Mouse (Mus musculus) hindbrain, embryonic 11.5 days (tissue): ENCODE results near the gene 1700047I17Rik2. TPM values are rescaled to one million over a fixed set of nuclear protein-coding genes. Genes with fewer than 3 reads are reported as not detected.
"Not testable (repeated sequence)": the region's sequence is repeated elsewhere in the genome, so short reads cannot be mapped to it uniquely, and the experiment has no call there.

Experiments
- ATAC-seq: fragments of 200-750 bp; cut with Nextera tagmentation; 2 replicates; pipeline ENCODE4 v1.8.0; 2017; ENCODE audit warnings: mild to moderate bottlenecking, moderate TSS enrichment, moderate library complexity; ENCODE audit not compliant: low FRiP score
- DNase-seq: peaks from one replicate; pipeline ENCODE4 v3.0.0-alpha.2; 2015; ENCODE audit warnings: low spot score
- H3K27ac ChIP-seq: fragments of 300-500 bp; sonication (generic); 2 replicates; pipeline ENCODE4 v1.5.1; 2014; ENCODE audit warnings: mild to moderate bottlenecking, low read depth, low read length
- H3K27me3 ChIP-seq: fragments of 300-500 bp; sonication (generic); 2 replicates; pipeline ENCODE4 v1.6.1; 2014; ENCODE audit warnings: mild to moderate bottlenecking, low read length, moderate library complexity, mixed read lengths; ENCODE audit not compliant: control insufficient read depth, insufficient read depth
- H3K36me3 ChIP-seq: fragments of 300-500 bp; sonication (generic); 2 replicates; pipeline ENCODE4 v1.6.1; 2014; ENCODE audit warnings: mild to moderate bottlenecking, low read length, moderate library complexity, mixed read lengths; ENCODE audit not compliant: control insufficient read depth, insufficient read depth
- H3K4me1 ChIP-seq: fragments of 300-500 bp; sonication (generic); replicated peaks from 2 replicates; pipeline ENCODE4 v1.6.1; 2014; ENCODE audit warnings: low read length, mixed read lengths; ENCODE audit not compliant: control insufficient read depth, insufficient read depth
- H3K4me2 ChIP-seq: fragments of 300-500 bp; sonication (generic); replicated peaks from 2 replicates; pipeline ENCODE4 v1.6.1; 2014; ENCODE audit warnings: mild to moderate bottlenecking, low read depth, low read length
- H3K4me3 ChIP-seq: fragments of 300-500 bp; sonication (generic); 2 replicates; pipeline ENCODE4 v1.5.1; 2014; ENCODE audit warnings: low read depth, low read length
- H3K9ac ChIP-seq: fragments of 300-500 bp; sonication (generic); 2 replicates; pipeline ENCODE4 v1.6.1; 2014; ENCODE audit warnings: low read depth, low read length
- H3K9me3 ChIP-seq: fragments of 300-500 bp; sonication (generic); 2 replicates; pipeline ENCODE4 v1.6.1; 2016; ENCODE audit warnings: low read length; ENCODE audit not compliant: control insufficient read depth
- WGBS: fragments of 180-500 bp; shearing (Covaris S2); extraction: QIAGEN DNeasy Blood & Tissue Kit; methylation state at CpG from one replicate; pipeline ENCODE4 v1.1.7; 2014; 5-methylcytosine and 5-hydroxymethylcytosine counted together
- polyA plus RNA-seq: library from polyadenylated mRNA; unstranded; fragments of >200 nt; fragmentation: Nextera tagmentation; extraction: Ambion mirVana; gene quantifications from 2 replicates; pipeline ENCODE4 v1.2.1, GENCODE M21; 2014

1700047I17Rik2 gene
- polyA plus RNA-seq, 1 experiment from 2014 or later, result 10.9 TPM

DNA sequence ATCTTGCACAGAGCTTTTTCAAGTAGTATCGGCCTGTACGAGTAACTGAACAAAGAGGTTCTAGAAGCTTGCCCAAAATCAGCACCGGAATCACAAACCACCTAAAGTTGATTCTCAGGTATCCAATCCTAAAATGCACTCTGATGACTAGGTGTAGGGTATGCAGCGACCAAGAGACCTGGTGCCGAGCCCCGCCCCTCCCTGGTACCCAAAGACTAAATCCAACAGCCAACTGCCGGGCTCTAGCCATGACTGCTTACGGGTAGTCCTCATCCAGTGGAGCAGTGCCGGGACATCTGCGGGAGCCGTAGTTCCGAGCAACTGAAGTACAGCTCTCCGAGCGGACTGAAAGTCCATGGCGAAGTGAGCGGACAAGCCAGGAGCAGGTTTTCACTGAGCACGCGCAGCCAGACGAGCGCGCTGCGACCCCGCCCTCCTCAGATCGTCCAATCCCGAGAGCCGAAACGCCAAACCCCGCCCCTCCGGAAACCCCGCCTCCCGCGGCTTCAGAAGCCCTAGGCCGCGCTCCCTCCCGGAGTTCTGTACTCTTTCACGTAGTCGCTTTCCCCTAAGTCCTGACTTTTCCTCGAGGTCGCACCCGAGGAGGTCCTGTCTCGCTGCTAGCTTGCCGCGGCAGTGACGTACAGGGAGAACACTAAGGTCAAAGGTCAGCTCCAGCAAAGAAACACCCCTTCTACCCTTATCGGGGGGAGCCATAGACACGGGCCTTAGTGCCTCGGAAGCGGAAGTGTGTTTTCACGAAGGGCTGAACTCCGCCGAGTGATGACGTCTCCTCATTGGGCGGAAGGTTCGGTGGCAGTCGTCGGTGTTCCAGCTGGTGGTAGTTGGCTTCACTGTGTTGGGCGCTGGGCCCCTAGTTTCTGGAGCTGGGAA is 30.5 kb downstream of the 1700047I17Rik2 start, which contains the start of gene Srp54c:
Srp54c (plus strand) TSS at position 543 of the 894 bp plus-strand sequence.
- not testable (repeated sequence) for H3K9ac ChIP-seq, H3K27ac ChIP-seq, H3K4me1 ChIP-seq, H3K9me3 ChIP-seq, H3K4me2 ChIP-seq, H3K36me3 ChIP-seq, DNase-seq, H3K27me3 ChIP-seq
- WGBS, result no CpG with 5 or more reads among the region's 57 CpGs
- ATAC-seq, result peak; percentile 99
- peak within 1 kb of the TSS; percentile 30 for H3K4me3 ChIP-seq

DNA sequence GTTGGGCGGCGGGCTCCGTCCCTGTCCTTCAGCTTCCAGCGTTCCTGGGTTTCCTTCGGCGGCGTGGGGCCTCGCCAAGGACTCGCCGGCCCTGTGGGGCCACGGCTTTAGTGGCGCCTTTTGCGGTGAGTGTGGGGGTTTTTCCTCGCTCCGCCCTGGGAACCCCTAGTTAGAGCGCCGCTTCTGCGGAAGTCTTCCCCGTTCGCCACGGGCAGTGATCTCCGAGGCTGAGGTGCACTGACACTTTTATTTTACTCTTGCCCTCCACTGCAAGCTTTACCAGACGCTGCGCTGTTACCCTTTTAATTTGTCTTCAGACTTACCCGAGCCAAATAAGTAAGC is 31.1 kb downstream of the 1700047I17Rik2 start:
- not testable (repeated sequence) for H3K27ac ChIP-seq, ATAC-seq, H3K4me1 ChIP-seq, H3K9ac ChIP-seq, DNase-seq, H3K4me2 ChIP-seq, H3K36me3 ChIP-seq, H3K9me3 ChIP-seq, H3K27me3 ChIP-seq
- WGBS, result under 1% methylated on average over 7 of the region's 25 CpGs
- H3K4me3 ChIP-seq, result peak overlapping the region; percentile 30

DNA sequence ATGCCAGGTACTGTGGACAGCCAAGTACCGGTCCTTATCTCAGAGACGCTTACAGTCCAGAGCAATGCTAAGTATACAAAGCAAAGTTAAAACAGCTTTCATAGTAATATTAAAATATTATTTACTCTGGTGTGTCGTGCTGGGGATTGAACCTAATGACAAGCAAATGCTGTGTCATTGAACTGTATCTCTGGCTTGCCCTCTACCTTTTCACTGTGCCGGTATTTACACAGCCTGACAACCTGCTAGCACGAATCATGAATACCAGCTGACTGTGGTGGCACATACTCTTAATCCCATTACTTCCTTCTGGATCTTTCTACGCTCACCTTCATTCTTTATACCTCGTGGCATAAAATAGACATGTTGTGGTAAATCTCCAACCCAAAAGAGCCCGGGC is 42.9 kb downstream of the 1700047I17Rik2 start:
- not testable (repeated sequence) for H3K4me1 ChIP-seq, H3K36me3 ChIP-seq, H3K9ac ChIP-seq, H3K4me3 ChIP-seq, H3K4me2 ChIP-seq, H3K27me3 ChIP-seq, H3K9me3 ChIP-seq, DNase-seq, H3K27ac ChIP-seq, ATAC-seq
- WGBS, result no CpG with 5 or more reads among the region's 8 CpGs

DNA sequence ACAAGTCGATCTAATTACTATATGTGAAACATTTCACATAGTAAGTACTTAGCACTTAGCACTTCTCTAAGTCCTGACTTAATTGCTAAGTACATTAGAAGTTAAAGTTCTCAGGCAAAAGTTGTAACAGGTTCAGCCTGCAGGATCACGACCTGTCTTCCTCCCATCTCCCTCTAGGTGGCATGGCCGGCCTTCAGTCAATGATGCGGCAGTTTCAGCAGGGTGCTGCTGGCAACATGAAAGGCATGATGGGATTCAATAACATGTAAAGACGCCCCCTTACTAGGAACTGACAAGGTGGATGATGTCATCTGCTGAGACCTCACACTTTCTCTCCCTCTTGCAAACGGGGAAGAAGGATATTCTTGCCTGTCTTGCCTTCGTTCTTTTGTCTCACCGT is 62.6 kb downstream of the 1700047I17Rik2 start:
- not testable (repeated sequence) for ATAC-seq, H3K4me3 ChIP-seq, H3K36me3 ChIP-seq, DNase-seq, H3K9me3 ChIP-seq, H3K27me3 ChIP-seq, H3K4me2 ChIP-seq, H3K9ac ChIP-seq, H3K4me1 ChIP-seq, H3K27ac ChIP-seq
- no CpG with 5 or more reads among the region's 8 CpGs for WGBS

DNA sequence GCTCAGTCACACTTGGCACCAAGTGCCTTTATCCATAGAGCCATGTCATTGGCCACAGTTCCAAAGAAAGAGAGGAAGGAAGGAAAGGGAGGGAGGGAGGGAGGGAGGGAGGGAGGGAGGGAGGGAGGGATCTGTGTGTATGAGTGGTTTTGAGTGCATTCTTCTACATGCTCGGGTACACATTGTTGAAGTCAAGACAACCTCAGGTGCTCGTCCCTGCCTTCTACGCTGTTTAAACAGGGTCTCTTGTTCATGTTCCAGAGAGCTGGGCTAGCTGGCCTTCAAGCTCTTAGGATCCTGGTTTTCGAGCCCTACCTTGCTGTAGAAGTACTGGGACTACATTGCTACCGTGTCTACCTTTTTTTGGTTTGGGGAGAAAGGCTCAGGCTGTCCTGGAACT is 64.0 kb downstream of the 1700047I17Rik2 start:
- not testable (repeated sequence) for H3K27me3 ChIP-seq, H3K4me3 ChIP-seq, H3K4me1 ChIP-seq, H3K36me3 ChIP-seq, H3K27ac ChIP-seq, DNase-seq, H3K9me3 ChIP-seq, H3K9ac ChIP-seq, H3K4me2 ChIP-seq, ATAC-seq
- no CpG with 5 or more reads among the region's 5 CpGs for WGBS

Other genes starting within 250 kb of the 1700047I17Rik2 start
- gene Gm20403, start 213.1 kb upstream of the 1700047I17Rik2 start, polyA plus RNA-seq, result not detected in 2 replicates
- gene Baz1a, start 185.2 kb upstream of the 1700047I17Rik2 start, polyA plus RNA-seq, result 29.0 and 42.1 TPM in 2 replicates
- gene 2700097O09Rik, start 119.5 kb upstream of the 1700047I17Rik2 start, polyA plus RNA-seq, result 33.0 and 35.3 TPM in 2 replicates
- gene Srp54a, start 119.3 kb upstream of the 1700047I17Rik2 start, polyA plus RNA-seq, result 173 and 182 TPM in 2 replicates
- 10.3 and 19.9 TPM in 2 replicates for gene Fam177a, start 75.1 kb upstream of the 1700047I17Rik2 start, polyA plus RNA-seq
- 59.1 TPM in 2 replicates for gene Srp54b, start 44.5 kb upstream of the 1700047I17Rik2 start, polyA plus RNA-seq
- 75.1 and 80.6 TPM in 2 replicates for gene Srp54c, start 30.6 kb downstream of the 1700047I17Rik2 start, polyA plus RNA-seq
- gene 1110008L16Rik, start 100.0 kb downstream of the 1700047I17Rik2 start, polyA plus RNA-seq, result 18.1 and 20.0 TPM in 2 replicates
- gene Ppp2r3c, start 103.4 kb downstream of the 1700047I17Rik2 start, polyA plus RNA-seq, result 33.6 and 34.5 TPM in 2 replicates
- gene Psma6, start 184.6 kb downstream of the 1700047I17Rik2 start, polyA plus RNA-seq, result 503 and 508 TPM in 2 replicates